Mouse (Mus musculus) cerebellum, adult 9-11 months (tissue): ENCODE results near the gene Ufsp1.

Source experiments
- DNase-seq: peaks from one replicate; pipeline ENCODE4 v3.0.0; 2022

The Ufsp1 gene

GRCm38 (mm10) chr5:137335066-137335465 is 40.6 kb downstream of the Ufsp1 start:
- no peak for DNase-seq

GRCm38 (mm10) chr5:137337190-137337589 is 42.8 kb downstream of the Ufsp1 start:
- no peak for DNase-seq

GRCm38 (mm10) chr5:137338256-137338655 is 43.8 kb downstream of the Ufsp1 start:
- DNase-seq: peak; percentile 94

- peak; percentile 72 for DNase-seq
Measured at GRCm38 (mm10) chr5:137338663-137339289, 44.3 kb downstream of the Ufsp1 start.

- peak; percentile 74 for DNase-seq
Measured at GRCm38 (mm10) chr5:137339290-137339979, 45.0 kb downstream of the Ufsp1 start.

- peak; percentile 36 for DNase-seq
Measured at GRCm38 (mm10) chr5:137340222-137340621, 45.8 kb downstream of the Ufsp1 start.

- no peak for DNase-seq
Measured at GRCm38 (mm10) chr5:137342407-137343012, 48.1 kb downstream of the Ufsp1 start.

- DNase-seq: no peak
Measured at GRCm38 (mm10) chr5:137343412-137343811, 49.0 kb downstream of the Ufsp1 start.

- DNase-seq: no peak
Measured at GRCm38 (mm10) chr5:137343869-137344268, 49.4 kb downstream of the Ufsp1 start.
